8 mouse cellular contexts compared by ENCODE assay signal in the genomic region with DNA sequence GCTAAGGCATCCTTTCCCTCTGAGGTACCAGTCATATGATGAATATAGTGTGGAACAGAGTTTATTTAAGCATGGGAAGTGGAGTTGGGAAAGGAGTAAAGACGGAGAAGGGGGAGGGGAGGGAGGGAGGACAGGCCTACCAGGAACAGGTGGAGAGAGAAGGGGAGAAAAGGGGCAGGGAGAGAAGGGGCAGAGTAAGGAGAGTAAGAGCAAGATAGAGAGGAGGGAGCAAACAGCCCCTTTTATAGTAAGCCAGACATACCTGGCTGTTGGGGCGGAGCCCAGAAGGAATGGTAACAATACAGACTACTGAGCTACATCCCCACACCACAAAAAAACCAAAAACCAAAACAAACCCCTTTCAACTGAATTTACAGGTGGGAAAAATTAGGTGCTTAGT. TPM values are rescaled to one million over a fixed set of nuclear protein-coding genes. Genes with fewer than 3 reads are reported as not detected.
A peak's percentile ranks its signal among the peaks of the same experiment; 100 is the strongest.
DNase-seq lines count a peak whose midpoint lies in the region; ATAC-seq lines count a peak whose summit lies in the region.

No protein-coding gene starts in this region.

- H3K9ac ChIP-seq in heart, embryonic 15.5 days: peak overlapping the region; percentile 28; the same call in 1 of the 2 replicates
- no peak overlapping the region for H3K9ac ChIP-seq in hindbrain, embryonic 14.5 days
- no peak overlapping the region for H3K9ac ChIP-seq in midbrain, embryonic 15.5 days

- H3K9me3 ChIP-seq in heart, embryonic 15.5 days (replicated peaks): no peaks in the 10 kb centered on the region
- no peaks in the 10 kb centered on the region for H3K9me3 ChIP-seq in hindbrain, embryonic 14.5 days (ENCODE audit: control insufficient read depth, low read length)
- no peaks in the 10 kb centered on the region for H3K9me3 ChIP-seq in midbrain, embryonic 15.5 days

- peaks cover 31% of the 10 kb centered on the region for H3K4me1 ChIP-seq in heart, embryonic 15.5 days (replicated peaks)
- H3K4me1 ChIP-seq in hindbrain, embryonic 14.5 days (replicated peaks; ENCODE audit: control insufficient read depth, insufficient read depth, low read length): peaks cover 22% of the 10 kb centered on the region
- H3K4me1 ChIP-seq in midbrain, embryonic 15.5 days: peaks cover 48% of the 10 kb centered on the region

- peak overlapping the region; percentile 71 for H3K4me2 ChIP-seq in heart, embryonic 15.5 days
- H3K4me2 ChIP-seq in hindbrain, embryonic 14.5 days (replicated peaks): peak overlapping the region; percentile 73
- peak overlapping the region; percentile 48 for H3K4me2 ChIP-seq in midbrain, embryonic 15.5 days

- no peak for ATAC-seq in heart, embryonic 15.5 days (replicated peaks; ENCODE audit: insufficient number of reproducible peaks, insufficient read depth, low FRiP score, low read depth)
- no peak for ATAC-seq in hindbrain, embryonic 14.5 days (ENCODE audit: low FRiP score)
- no peak for ATAC-seq in midbrain, embryonic 15.5 days (replicated peaks)

- WGBS in heart, embryonic 15.5 days: 44% methylated on average over 2 of the region's 2 CpGs
- WGBS in hindbrain, embryonic 14.5 days: 20% methylated on average over 2 of the region's 2 CpGs
- 19% methylated on average over 2 of the region's 2 CpGs for WGBS in midbrain, embryonic 15.5 days

- DNase-seq in heart, postnatal 4 days: no peak
- DNase-seq in ZHBTc4 (ENCODE audit: low read depth, low spot score): peak; percentile 36
- no peak for DNase-seq in hindbrain, embryonic 14.5 days (ENCODE audit: low spot score)
- DNase-seq in spleen, postnatal 14 days (ENCODE audit: low spot score in 2 of 2): no peak
- DNase-seq in frontal cortex, postnatal 36 days (ENCODE audit: low spot score in 2 of 2): no peak
- no peak for DNase-seq in testis, postnatal 10 days (ENCODE audit: low spot score)

- peak overlapping the region; percentile 91 for H3K27ac ChIP-seq in heart, embryonic 15.5 days
- peak overlapping the region; percentile 93 for H3K27ac ChIP-seq in hindbrain, embryonic 14.5 days
- H3K27ac ChIP-seq in midbrain, embryonic 15.5 days: peak overlapping the region; percentile 85

- no peaks in the 10 kb centered on the region for H3K27me3 ChIP-seq in heart, embryonic 15.5 days
- no peaks in the 10 kb centered on the region for H3K27me3 ChIP-seq in hindbrain, embryonic 14.5 days (ENCODE audit: control insufficient read depth, insufficient read depth, low read length)
- H3K27me3 ChIP-seq in midbrain, embryonic 15.5 days (replicated peaks): no peaks in the 10 kb centered on the region

- peaks cover 17% of the 10 kb centered on the region for H3K36me3 ChIP-seq in heart, embryonic 15.5 days
- H3K36me3 ChIP-seq in hindbrain, embryonic 14.5 days (replicated peaks; ENCODE audit: control insufficient read depth, insufficient read depth): peaks cover 21% of the 10 kb centered on the region
- H3K36me3 ChIP-seq in midbrain, embryonic 15.5 days (replicated peaks): no peaks in the 10 kb centered on the region; the same call in 1 of the 2 replicates

- peak overlapping the region; percentile 54; the same call in 1 of the 2 replicates for H3K4me3 ChIP-seq in heart, embryonic 15.5 days
- H3K4me3 ChIP-seq in hindbrain, embryonic 14.5 days (replicated peaks; ENCODE audit: low read length): no peak overlapping the region; the same call in 1 of the 2 replicates
- no peak overlapping the region for H3K4me3 ChIP-seq in midbrain, embryonic 15.5 days

RNA-seq across cellular contexts. Expression of gene Cbx5, which starts 23.6 kb away (rescaled TPM):
- polyA plus RNA-seq in heart, embryonic 15.5 days (2015; fragmentation: Nextera tagmentation; extraction: Ambion mirVana): 80.0 and 84.2 TPM in 2 replicates
- total RNA-seq in heart, postnatal 4 days (2021): 100 to 1,000 TPM; 146 TPM
- 153 and 171 TPM in 2 replicates for polyA plus RNA-seq in hindbrain, embryonic 14.5 days (2014; fragmentation: Nextera tagmentation; extraction: Ambion mirVana)
- polyA plus RNA-seq in midbrain, embryonic 15.5 days (2015; fragmentation: Nextera tagmentation; extraction: Ambion mirVana): 147 and 153 TPM in 2 replicates

RNA-seq across cellular contexts. Expression of gene Hnrnpa1, which starts 24.2 kb away (rescaled TPM):
- 367 and 376 TPM in 2 replicates for polyA plus RNA-seq in heart, embryonic 15.5 days (2015; fragmentation: Nextera tagmentation; extraction: Ambion mirVana)
- total RNA-seq in heart, postnatal 4 days (2021): 100 to 1,000 TPM; 408 to 415 TPM
- polyA plus RNA-seq in hindbrain, embryonic 14.5 days (2014; fragmentation: Nextera tagmentation; extraction: Ambion mirVana): 526 and 623 TPM in 2 replicates
- polyA plus RNA-seq in midbrain, embryonic 15.5 days (2015; fragmentation: Nextera tagmentation; extraction: Ambion mirVana): 669 and 721 TPM in 2 replicates

RNA-seq across cellular contexts. Expression of gene Nfe2, which starts 42.2 kb away (rescaled TPM):
- 1.9 and 5.0 TPM in 2 replicates for polyA plus RNA-seq in heart, embryonic 15.5 days (2015; fragmentation: Nextera tagmentation; extraction: Ambion mirVana)
- total RNA-seq in heart, postnatal 4 days (2021): 1 to 10 TPM; 1.0 to 1.1 TPM
- polyA plus RNA-seq in hindbrain, embryonic 14.5 days (2014; fragmentation: Nextera tagmentation; extraction: Ambion mirVana): 0.90 and 1.1 TPM in 2 replicates
- polyA plus RNA-seq in midbrain, embryonic 15.5 days (2015; fragmentation: Nextera tagmentation; extraction: Ambion mirVana): 0.63 and 0.92 TPM in 2 replicates

RNA-seq across cellular contexts. Expression of gene Smug1, which starts 49.2 kb away (rescaled TPM):
- 14.1 and 16.8 TPM in 2 replicates for polyA plus RNA-seq in heart, embryonic 15.5 days (2015; fragmentation: Nextera tagmentation; extraction: Ambion mirVana)
- total RNA-seq in heart, postnatal 4 days (2021): 10 to 100 TPM; 12.7 to 14.1 TPM
- 37.6 and 40.8 TPM in 2 replicates for polyA plus RNA-seq in hindbrain, embryonic 14.5 days (2014; fragmentation: Nextera tagmentation; extraction: Ambion mirVana)
- polyA plus RNA-seq in midbrain, embryonic 15.5 days (2015; fragmentation: Nextera tagmentation; extraction: Ambion mirVana): 23.4 and 24.2 TPM in 2 replicates

RNA-seq across cellular contexts. Expression of gene Copz1, which starts 56.5 kb away (rescaled TPM):
- polyA plus RNA-seq in heart, embryonic 15.5 days (2015; fragmentation: Nextera tagmentation; extraction: Ambion mirVana): 145 and 168 TPM in 2 replicates
- total RNA-seq in heart, postnatal 4 days (2021): 10 to 100 TPM; 88.7 to 91.2 TPM
- polyA plus RNA-seq in hindbrain, embryonic 14.5 days (2014; fragmentation: Nextera tagmentation; extraction: Ambion mirVana): 214 and 220 TPM in 2 replicates
- polyA plus RNA-seq in midbrain, embryonic 15.5 days (2015; fragmentation: Nextera tagmentation; extraction: Ambion mirVana): 197 and 203 TPM in 2 replicates
